Mouse (Mus musculus): Measurements from ENCODE around the gene Agps.

GRCm38 (mm10) chr2:75960366-75961330 lies 128.7 kb downstream of the Agps start:
- TF ChIP-seq POLR2A (IDR thresholded peaks at IDR 0.05; ENCODE audit: insufficient read length, low read depth) (no peak), USF1 (IDR thresholded peaks at IDR 0.05; ENCODE audit: low read depth) (no peak)
